Mouse (Mus musculus) C2C12 (cell line): Measurements from ENCODE around the gene Pcnx. TPM values are rescaled to one million over a fixed set of nuclear protein-coding genes. Genes with fewer than 3 reads are reported as not detected.
A peak's percentile ranks its signal among the peaks of the same experiment; 100 is the strongest.

Source experiments
- H3K27me3 ChIP-seq: one replicate; pipeline ENCODE4 v1.6.1; 2011; ENCODE audit not compliant: control insufficient read depth, insufficient read depth, insufficient read length
- H3K36me3 ChIP-seq: one replicate; pipeline ENCODE4 v1.6.1; 2011; ENCODE audit not compliant: control insufficient read depth, insufficient read depth
- H3K4me3 ChIP-seq: one replicate; pipeline ENCODE4 v1.5.1; 2011; ENCODE audit warnings: mild to moderate bottlenecking, control low read depth; ENCODE audit not compliant: poor library complexity, insufficient read depth, severe bottlenecking
- H3K79me2 ChIP-seq: one replicate; pipeline ENCODE4 v1.6.1; 2011; ENCODE audit not compliant: control insufficient read depth, insufficient read depth
- H3K79me3 ChIP-seq: one replicate; pipeline ENCODE4 v1.6.1; 2011; ENCODE audit warnings: low read depth, control low read depth
- H3ac ChIP-seq: one replicate; pipeline ENCODE3; 2011; ENCODE audit warnings: low read depth; ENCODE audit not compliant: control insufficient read depth, insufficient read length
- CEBPB ChIP-seq: IDR thresholded peaks from one replicate; pipeline ENCODE4 v1.6.1; 2011; ENCODE audit warnings: low read depth, mild to moderate bottlenecking, control low read depth, moderate library complexity
- CTCF ChIP-seq: IDR thresholded peaks from one replicate; pipeline ENCODE4 v1.5.1; 2011; ENCODE audit not compliant: control insufficient read depth, insufficient read depth, insufficient read length
- FOSL1 ChIP-seq: IDR thresholded peaks from one replicate; pipeline ENCODE4 v1.8.0; 2011; ENCODE audit warnings: mild to moderate bottlenecking, low read length; ENCODE audit not compliant: poor library complexity, insufficient read depth, severe bottlenecking
- MAX ChIP-seq: IDR thresholded peaks from one replicate; pipeline ENCODE4 v1.6.1; 2011; ENCODE audit warnings: mild to moderate bottlenecking, control low read depth
- MYOD1 ChIP-seq: IDR thresholded peaks from one replicate; pipeline ENCODE4 v1.6.1; 2011; ENCODE audit warnings: low read depth; ENCODE audit not compliant: control insufficient read depth, insufficient read length
- MYOG ChIP-seq: IDR thresholded peaks from one replicate; pipeline ENCODE4 v1.6.1; 2011; ENCODE audit not compliant: control insufficient read depth, insufficient read length; ENCODE audit errors: extremely low read depth
- USF1 ChIP-seq: IDR thresholded peaks from one replicate; pipeline ENCODE4 v1.6.1; 2011; ENCODE audit warnings: low read depth, mild to moderate bottlenecking, control low read depth, moderate library complexity
- polyA plus RNA-seq: library from polyadenylated mRNA; unstranded; fragments of >200 nt; fragmentation: generic; extraction: Trizol; gene quantifications from one replicate; pipeline ENCODE4 v1.2.1, GENCODE M21; 2012; ENCODE audit warnings: missing spikeins

The Pcnx gene
- polyA plus RNA-seq, 1 experiment, result 9.1 TPM

GRCm38 (mm10) chr12:81857251-81857650 lies 2.6 kb upstream of the Pcnx start:
- peaks cover 2% of the 10 kb centered on the region for H3K79me3 ChIP-seq
- no peaks in the 10 kb centered on the region for H3K27me3 ChIP-seq
- no peak overlapping the region for H3K4me3 ChIP-seq
- no peak overlapping the region for H3ac ChIP-seq
- H3K36me3 ChIP-seq, result no peaks in the 10 kb centered on the region
- no peak for TF ChIP-seq FOSL1
- TF ChIP-seq CTCF, result no peak
- TF ChIP-seq USF1, result no peak
- no peak for TF ChIP-seq CEBPB
- no peak for TF ChIP-seq MYOG
- no peak for TF ChIP-seq MAX
- TF ChIP-seq MYOD1, result no peak
- peaks cover 8% of the 10 kb centered on the region for H3K79me2 ChIP-seq

- TF ChIP-seq CTCF, result no peak
- TF ChIP-seq MYOG, result no peak
- no peak for TF ChIP-seq FOSL1
- TF ChIP-seq MYOD1, result no peak
- TF ChIP-seq MAX, result no peak
- no peak for TF ChIP-seq CEBPB
- H3K27me3 ChIP-seq, result no peaks in the 10 kb centered on the region
- H3K79me3 ChIP-seq, result peaks cover 2% of the 10 kb centered on the region
- no peak overlapping the region for H3K4me3 ChIP-seq
- no peak overlapping the region for H3ac ChIP-seq
- peaks cover 16% of the 10 kb centered on the region for H3K79me2 ChIP-seq
- H3K36me3 ChIP-seq, result no peaks in the 10 kb centered on the region
Observed at GRCm38 (mm10) chr12:81857978-81858569, 1.7 kb upstream of the Pcnx start.

- Histone ChIP-seq H3K4me3 (peak overlapping the region; percentile 80), H3K36me3 (no peaks in the 10 kb centered on the region), H3ac (peak overlapping the region; percentile 97), H3K79me3 (peaks cover 5% of the 10 kb centered on the region), H3K79me2 (peaks cover 35% of the 10 kb centered on the region), H3K27me3 (no peaks in the 10 kb centered on the region)
- TF ChIP-seq CTCF (no peak), CEBPB (no peak)
Observed at GRCm38 (mm10) chr12:81860308-81861181, 722 bp downstream of the Pcnx start.

- H3K36me3 ChIP-seq, result no peaks in the 10 kb centered on the region
- H3ac ChIP-seq, result peak overlapping the region; percentile 97
- H3K27me3 ChIP-seq, result no peaks in the 10 kb centered on the region
- H3K79me3 ChIP-seq, result peaks cover 5% of the 10 kb centered on the region
- H3K4me3 ChIP-seq, result peak overlapping the region; percentile 80
- peaks cover 44% of the 10 kb centered on the region for H3K79me2 ChIP-seq
- TF ChIP-seq MAX (no peak), CEBPB (no peak), MYOG (no peak), CTCF (no peak), FOSL1 (no peak), USF1 (no peak), MYOD1 (no peak)
Observed at GRCm38 (mm10) chr12:81861199-81862085, 1.6 kb downstream of the Pcnx start.

GRCm38 (mm10) chr12:81862351-81862802 lies 2.6 kb downstream of the Pcnx start:
- Histone ChIP-seq H3K79me3 (peaks cover 9% of the 10 kb centered on the region), H3ac (no peak overlapping the region), H3K79me2 (peaks cover 47% of the 10 kb centered on the region), H3K36me3 (no peaks in the 10 kb centered on the region), H3K4me3 (no peak overlapping the region), H3K27me3 (no peaks in the 10 kb centered on the region)
- TF ChIP-seq CTCF (no peak), MYOD1 (no peak), MYOG (no peak), FOSL1 (no peak), MAX (no peak), USF1 (no peak)
